Mouse (Mus musculus) hindbrain, embryonic 11.5 days (tissue): ENCODE data around the gene Krt12. TPM values are rescaled to one million over a fixed set of nuclear protein-coding genes. Genes with fewer than 3 reads are reported as not detected.

Experiments used
- ATAC-seq: fragments of 200-750 bp; cut with Nextera tagmentation; 2 replicates; pipeline ENCODE4 v1.8.0; 2017; ENCODE audit warnings: mild to moderate bottlenecking, moderate TSS enrichment, moderate library complexity; ENCODE audit not compliant: low FRiP score
- DNase-seq: peaks from one replicate; pipeline ENCODE4 v3.0.0-alpha.2; 2015; ENCODE audit warnings: low spot score
- H3K27ac ChIP-seq: fragments of 300-500 bp; sonication (generic); 2 replicates; pipeline ENCODE4 v1.5.1; 2014; ENCODE audit warnings: mild to moderate bottlenecking, low read depth, low read length
- H3K27me3 ChIP-seq: fragments of 300-500 bp; sonication (generic); 2 replicates; pipeline ENCODE4 v1.6.1; 2014; ENCODE audit warnings: mild to moderate bottlenecking, low read length, moderate library complexity, mixed read lengths; ENCODE audit not compliant: control insufficient read depth, insufficient read depth
- H3K36me3 ChIP-seq: fragments of 300-500 bp; sonication (generic); 2 replicates; pipeline ENCODE4 v1.6.1; 2014; ENCODE audit warnings: mild to moderate bottlenecking, low read length, moderate library complexity, mixed read lengths; ENCODE audit not compliant: control insufficient read depth, insufficient read depth
- H3K4me1 ChIP-seq: fragments of 300-500 bp; sonication (generic); replicated peaks from 2 replicates; pipeline ENCODE4 v1.6.1; 2014; ENCODE audit warnings: low read length, mixed read lengths; ENCODE audit not compliant: control insufficient read depth, insufficient read depth
- H3K4me2 ChIP-seq: fragments of 300-500 bp; sonication (generic); replicated peaks from 2 replicates; pipeline ENCODE4 v1.6.1; 2014; ENCODE audit warnings: mild to moderate bottlenecking, low read depth, low read length
- H3K4me3 ChIP-seq: fragments of 300-500 bp; sonication (generic); 2 replicates; pipeline ENCODE4 v1.5.1; 2014; ENCODE audit warnings: low read depth, low read length
- H3K9ac ChIP-seq: fragments of 300-500 bp; sonication (generic); 2 replicates; pipeline ENCODE4 v1.6.1; 2014; ENCODE audit warnings: low read depth, low read length
- H3K9me3 ChIP-seq: fragments of 300-500 bp; sonication (generic); 2 replicates; pipeline ENCODE4 v1.6.1; 2016; ENCODE audit warnings: low read length; ENCODE audit not compliant: control insufficient read depth
- WGBS: fragments of 180-500 bp; shearing (Covaris S2); extraction: QIAGEN DNeasy Blood & Tissue Kit; methylation state at CpG from one replicate; pipeline ENCODE4 v1.1.7; 2014; 5-methylcytosine and 5-hydroxymethylcytosine counted together
- polyA plus RNA-seq: library from polyadenylated mRNA; unstranded; fragments of >200 nt; fragmentation: Nextera tagmentation; extraction: Ambion mirVana; gene quantifications from 2 replicates; pipeline ENCODE4 v1.2.1, GENCODE M21; 2014

Krt12 gene
- polyA plus RNA-seq, 1 experiment from 2014 or later: not detected

DNA sequence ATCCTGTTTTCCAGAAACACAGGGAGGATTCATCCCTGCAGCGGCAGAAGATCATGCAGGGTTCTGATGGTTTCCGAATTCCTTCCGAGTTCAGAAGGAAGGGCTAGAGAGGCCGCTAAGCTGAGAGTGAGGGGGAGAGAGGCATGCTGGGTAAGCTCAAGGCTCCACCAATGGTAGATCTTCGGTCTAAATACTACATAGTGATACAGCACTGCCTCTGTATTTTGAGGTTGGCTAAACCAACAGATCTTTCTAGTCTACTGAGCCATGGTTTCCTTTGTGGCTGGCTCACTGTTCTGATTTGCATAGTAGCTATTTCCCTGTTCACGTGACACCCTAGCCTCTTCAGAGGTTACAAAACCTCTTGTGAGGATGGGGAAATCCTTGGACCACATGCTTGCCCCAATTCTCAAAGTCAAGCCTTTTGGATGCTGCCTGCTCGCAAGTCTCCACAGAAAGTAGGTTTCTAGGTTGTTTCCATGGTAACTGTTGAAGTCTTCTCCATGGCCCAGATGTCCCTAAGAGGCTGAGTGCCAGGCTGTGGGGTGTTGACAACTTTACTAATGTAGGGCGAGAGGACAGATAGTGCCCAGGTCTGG is 52.1 kb downstream of the Krt12 start:
- no peak for ATAC-seq
- no peak overlapping the region for H3K4me2 ChIP-seq
- no peak overlapping the region for H3K4me3 ChIP-seq
- no peaks in the 10 kb centered on the region for H3K27me3 ChIP-seq
- H3K27ac ChIP-seq: no peak overlapping the region
- H3K9ac ChIP-seq: no peak overlapping the region
- WGBS: 91% methylated on average over 8 of the region's 8 CpGs
- no peaks in the 10 kb centered on the region for H3K9me3 ChIP-seq
- no peak for DNase-seq
- no peaks in the 10 kb centered on the region for H3K36me3 ChIP-seq
- no peaks in the 10 kb centered on the region for H3K4me1 ChIP-seq

DNA sequence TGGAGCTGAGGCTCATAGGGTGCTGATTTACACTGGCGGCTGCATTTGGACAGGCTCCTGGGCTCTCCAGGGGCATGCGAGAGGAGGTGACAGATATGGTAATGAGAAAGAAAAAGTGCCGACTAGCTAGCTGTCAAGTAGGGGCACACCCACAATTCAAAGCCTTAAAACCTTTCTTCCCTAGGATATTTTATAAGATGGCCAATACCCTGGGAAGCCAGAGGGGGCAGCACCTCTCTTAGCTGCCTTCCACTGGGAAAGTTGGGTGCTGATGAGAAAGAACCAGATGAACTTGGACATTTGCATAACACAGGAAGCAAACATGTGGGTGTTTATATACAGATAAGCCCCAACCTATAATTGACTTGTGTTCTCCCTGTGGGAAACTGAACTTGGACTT is 52.8 kb downstream of the Krt12 start:
- Histone ChIP-seq H3K36me3 (no peaks in the 10 kb centered on the region), H3K27ac (no peak overlapping the region), H3K9ac (no peak overlapping the region), H3K27me3 (no peaks in the 10 kb centered on the region), H3K4me2 (no peak overlapping the region), H3K4me3 (no peak overlapping the region), H3K9me3 (no peaks in the 10 kb centered on the region), H3K4me1 (no peaks in the 10 kb centered on the region)
- ATAC-seq (no peak), DNase-seq (peak; percentile 44)
- WGBS: 20% methylated on average over 3 of the region's 3 CpGs

DNA sequence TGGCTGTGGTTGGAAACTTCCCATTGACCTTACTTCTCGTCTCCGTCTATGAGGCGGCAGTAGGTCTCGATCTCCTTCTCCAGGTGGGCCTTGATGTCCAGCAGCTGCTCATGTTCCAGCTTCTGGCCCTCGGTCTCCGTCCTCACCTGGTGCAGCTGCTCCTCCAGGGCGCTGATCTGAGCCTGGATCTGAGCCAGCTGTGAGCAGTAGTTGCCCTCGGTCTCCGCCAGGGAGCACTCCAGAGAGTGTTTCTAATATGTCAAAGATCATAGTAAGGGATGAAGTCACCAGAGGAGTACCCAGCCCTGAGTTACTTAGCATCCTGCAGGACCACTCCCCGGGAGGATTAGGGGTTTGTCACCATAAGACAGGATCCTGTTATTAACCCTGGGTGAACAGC is 55.3 kb downstream of the Krt12 start:
- no peak for DNase-seq
- 45% methylated on average over 10 of the region's 10 CpGs for WGBS

More for the DNA sequence above, 55.3 kb downstream of the Krt12 start:
- no peak overlapping the region for H3K4me3 ChIP-seq
- H3K9me3 ChIP-seq: no peaks in the 10 kb centered on the region
- no peak for ATAC-seq
- no peaks in the 10 kb centered on the region for H3K27me3 ChIP-seq
- no peak overlapping the region for H3K4me2 ChIP-seq
- no peak overlapping the region for H3K9ac ChIP-seq
- no peak overlapping the region for H3K27ac ChIP-seq
- H3K4me1 ChIP-seq: no peaks in the 10 kb centered on the region
- no peaks in the 10 kb centered on the region for H3K36me3 ChIP-seq

Other genes with a start within 250 kb of the Krt12 start
- 217 and 219 TPM in 2 replicates for gene Smarce1, start 191.2 kb downstream of the Krt12 start, polyA plus RNA-seq
- 0.67 and 0.80 TPM in 2 replicates for gene Krt222, start 178.2 kb downstream of the Krt12 start, polyA plus RNA-seq
- gene Krt24, start 137.0 kb downstream of the Krt12 start, polyA plus RNA-seq: 0.10 TPM in 1 of 2 replicates, not detected in the other
- gene Krt25, start 99.3 kb downstream of the Krt12 start, polyA plus RNA-seq: not detected in 2 replicates
- 0.12 and 0.24 TPM in 2 replicates for gene Krt26, start 84.3 kb downstream of the Krt12 start, polyA plus RNA-seq
- not detected in 2 replicates for gene Krt27, start 71.2 kb downstream of the Krt12 start, polyA plus RNA-seq
- 0.39 and 0.60 TPM in 2 replicates for gene Krt28, start 47.4 kb downstream of the Krt12 start, polyA plus RNA-seq
- 27.8 and 35.1 TPM in 2 replicates for gene Krt10, start 32.9 kb downstream of the Krt12 start, polyA plus RNA-seq
- gene Krt20, start 15.9 kb upstream of the Krt12 start, polyA plus RNA-seq: 0.42 and 0.48 TPM in 2 replicates
- gene Krt23, start 70.9 kb upstream of the Krt12 start, polyA plus RNA-seq: not detected in 2 replicates
- gene Krt39, start 99.1 kb upstream of the Krt12 start, polyA plus RNA-seq: not detected in 2 replicates
- not detected in 2 replicates for gene Krt40, start 120.9 kb upstream of the Krt12 start, polyA plus RNA-seq
- gene Krtap3-3, start 128.6 kb upstream of the Krt12 start, polyA plus RNA-seq: not detected in 2 replicates
- gene Krtap3-2, start 134.6 kb upstream of the Krt12 start, polyA plus RNA-seq: not detected in 2 replicates
- gene Gm11939, start 137.2 kb upstream of the Krt12 start, polyA plus RNA-seq: not detected in 2 replicates
- gene Krtap3-1, start 144.4 kb upstream of the Krt12 start, polyA plus RNA-seq: not detected in 2 replicates
- gene Krtap1-5, start 158.8 kb upstream of the Krt12 start, polyA plus RNA-seq: not detected in 2 replicates
- gene Krtap1-4, start 161.4 kb upstream of the Krt12 start, polyA plus RNA-seq: not detected in 2 replicates
- gene Krtap1-3, start 169.1 kb upstream of the Krt12 start, polyA plus RNA-seq: not detected in 2 replicates
- gene Krtap9-3, start 175.8 kb upstream of the Krt12 start, polyA plus RNA-seq: not detected in 2 replicates
- not detected in 2 replicates for gene Gm11938, start 181.0 kb upstream of the Krt12 start, polyA plus RNA-seq
- not detected in 2 replicates for gene Gm11937, start 187.9 kb upstream of the Krt12 start, polyA plus RNA-seq
- not detected in 2 replicates for gene Krtap2-4, start 192.6 kb upstream of the Krt12 start, polyA plus RNA-seq
- not detected in 2 replicates for gene Gm11562, start 198.2 kb upstream of the Krt12 start, polyA plus RNA-seq
- gene Krtap4-1, start 206.0 kb upstream of the Krt12 start, polyA plus RNA-seq: not detected in 2 replicates
- not detected in 2 replicates for gene Krtap4-2, start 212.8 kb upstream of the Krt12 start, polyA plus RNA-seq
- gene Krtap4-7, start 221.8 kb upstream of the Krt12 start, polyA plus RNA-seq: not detected in 2 replicates
- not detected in 2 replicates for gene Gm11555, start 228.0 kb upstream of the Krt12 start, polyA plus RNA-seq
- not detected in 2 replicates for gene Gm11563, start 236.7 kb upstream of the Krt12 start, polyA plus RNA-seq
- gene Krtap4-6, start 243.7 kb upstream of the Krt12 start, polyA plus RNA-seq: not detected in 2 replicates